Mouse (Mus musculus) lung, adult 2 months (tissue): Measurements from ENCODE around the gene Serping1.

Experiments
- CTCF ChIP-seq: fragments of 200-500 bp; IDR thresholded peaks from 2 replicates; pipeline ENCODE4 v1.5.1; 2011; ENCODE audit warnings: mild to moderate bottlenecking, low read length, control low read depth; ENCODE audit not compliant: insufficient read depth
- POLR2A ChIP-seq: fragments of 200-500 bp; IDR thresholded peaks from 2 replicates; pipeline ENCODE4 v1.6.1; 2011; ENCODE audit warnings: low read depth, mild to moderate bottlenecking, control low read depth, low read length, borderline replicate concordance; ENCODE audit errors: extremely low read depth

DNA sequence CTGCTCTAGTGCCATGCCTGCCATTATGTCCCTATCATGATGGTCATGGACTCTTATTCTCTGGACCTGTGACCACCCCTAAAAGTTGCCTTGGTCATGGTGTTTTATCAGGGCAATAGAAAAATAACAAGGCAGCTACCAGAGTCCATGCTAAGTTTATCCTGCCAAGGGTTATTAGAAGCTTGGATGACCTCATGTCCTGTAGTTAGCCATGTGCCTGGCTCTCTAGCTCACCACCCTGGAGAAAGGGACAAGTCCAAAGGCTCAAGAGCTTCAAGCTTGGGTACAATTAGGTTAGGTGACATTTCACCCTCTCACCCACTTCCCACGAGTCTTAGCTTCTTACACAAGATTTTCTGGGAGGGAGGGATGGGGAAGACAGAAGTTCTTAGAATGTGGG lies 12.4 kb downstream of the Serping1 start:
- no peak for TF ChIP-seq CTCF
- TF ChIP-seq POLR2A: no peak
